Mouse (Mus musculus): Measurements from ENCODE around the gene Trim80.

DNA sequence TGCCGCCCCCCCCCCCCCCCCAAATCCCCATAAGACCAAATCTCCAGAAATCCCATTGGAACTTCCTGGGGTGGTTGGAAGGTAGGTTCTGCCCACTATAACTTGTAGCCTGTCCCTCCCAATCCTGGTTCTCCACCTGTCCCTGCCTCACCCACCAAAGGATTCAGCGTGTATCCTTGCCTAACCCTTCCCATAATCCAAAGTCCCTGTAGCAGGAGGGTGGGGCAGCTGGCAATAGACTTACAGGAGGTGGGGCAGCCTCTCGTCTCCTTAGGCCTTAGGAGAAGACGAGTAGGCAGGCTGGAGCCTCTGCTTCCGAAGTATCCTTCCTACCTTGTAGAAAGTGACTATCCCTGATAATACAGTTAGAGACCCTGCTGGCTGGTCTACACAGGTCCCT lies 15.8 kb downstream of the Trim80 start:
- no peak for TF ChIP-seq POLR2A (IDR thresholded peaks at IDR 0.05; ENCODE audit: insufficient read length, low read depth)
- TF ChIP-seq TCF12 (IDR thresholded peaks at IDR 0.05; ENCODE audit: insufficient read depth, poor library complexity, severe bottlenecking): no peak
- no peak for TF ChIP-seq MYOG (IDR thresholded peaks at IDR 0.05; ENCODE audit: control insufficient read depth in 1 of 3, insufficient read depth in 1 of 3, insufficient read length in 2 of 3, low read depth in 2 of 3)
